Mouse (Mus musculus) stomach, postnatal 0 days (tissue): Measurements from ENCODE around the gene Rack1. TPM values are rescaled to one million over a fixed set of nuclear protein-coding genes. Genes with fewer than 3 reads are reported as not detected.

Experiments used
- ATAC-seq: fragments of 200-750 bp; cut with Nextera tagmentation; 2 replicates; pipeline ENCODE4 v1.8.0; 2017; ENCODE audit not compliant: low FRiP score, low TSS enrichment
- DNase-seq: peaks from one replicate; pipeline ENCODE4 v3.0.0-alpha.2; 2016; ENCODE audit warnings: low spot score
- H3K27ac ChIP-seq: fragments of 300-500 bp; sonication (generic); replicated peaks from 2 replicates; pipeline ENCODE4 v1.5.1; 2014; ENCODE audit warnings: mild to moderate bottlenecking, control low read depth
- H3K27me3 ChIP-seq: fragments of 300-500 bp; sonication (generic); 2 replicates; pipeline ENCODE4 v1.6.1; 2014; ENCODE audit warnings: low read length; ENCODE audit not compliant: control insufficient read depth, insufficient read depth
- H3K36me3 ChIP-seq: fragments of 300-500 bp; sonication (generic); 2 replicates; pipeline ENCODE4 v1.6.1; 2014; ENCODE audit warnings: low read length, mixed read lengths; ENCODE audit not compliant: control insufficient read depth, insufficient read depth
- H3K4me1 ChIP-seq: fragments of 300-500 bp; sonication (generic); replicated peaks from 2 replicates; pipeline ENCODE4 v1.6.1; 2014; ENCODE audit warnings: antibody characterized with exemption; ENCODE audit not compliant: control insufficient read depth, insufficient read depth
- H3K4me2 ChIP-seq: fragments of 300-500 bp; sonication (generic); replicated peaks from 2 replicates; pipeline ENCODE4 v1.6.1; 2014; ENCODE audit warnings: low read depth, mild to moderate bottlenecking, control low read depth, moderate library complexity
- H3K4me3 ChIP-seq: fragments of 300-500 bp; sonication (generic); 2 replicates; pipeline ENCODE4 v1.5.1; 2014; ENCODE audit warnings: low read depth, low read length, control low read depth
- H3K9ac ChIP-seq: fragments of 300-500 bp; sonication (generic); 2 replicates; pipeline ENCODE4 v1.6.1; 2014; ENCODE audit warnings: mild to moderate bottlenecking, low read length, control low read depth, mixed read lengths
- H3K9me3 ChIP-seq: fragments of 300-500 bp; sonication (generic); 2 replicates; pipeline ENCODE4 v1.6.1; 2016; ENCODE audit warnings: low read length; ENCODE audit not compliant: control insufficient read depth
- CTCF ChIP-seq: IDR thresholded peaks from 2 replicates; pipeline ENCODE4 v1.5.1; 2016; ENCODE audit warnings: antibody characterized with exemption, low read depth, mild to moderate bottlenecking, moderate library complexity
- EP300 ChIP-seq: optimal IDR thresholded peaks from 2 replicates; pipeline ENCODE3; 2016; ENCODE audit warnings: antibody characterized with exemption
- WGBS: fragments of 180-500 bp; shearing (Covaris S2); extraction: QIAGEN DNeasy Blood & Tissue Kit; methylation state at CpG from one replicate; pipeline ENCODE4 v1.1.7; 2014; 5-methylcytosine and 5-hydroxymethylcytosine counted together
- polyA plus RNA-seq: library from polyadenylated mRNA; unstranded; fragments of >200 nt; fragmentation: Nextera tagmentation; extraction: Ambion mirVana; gene quantifications from 2 replicates; pipeline ENCODE4 v1.2.1, GENCODE M21; 2015

The Rack1 gene
- polyA plus RNA-seq, 1 experiment from 2014 or later = 529 TPM

DNA sequence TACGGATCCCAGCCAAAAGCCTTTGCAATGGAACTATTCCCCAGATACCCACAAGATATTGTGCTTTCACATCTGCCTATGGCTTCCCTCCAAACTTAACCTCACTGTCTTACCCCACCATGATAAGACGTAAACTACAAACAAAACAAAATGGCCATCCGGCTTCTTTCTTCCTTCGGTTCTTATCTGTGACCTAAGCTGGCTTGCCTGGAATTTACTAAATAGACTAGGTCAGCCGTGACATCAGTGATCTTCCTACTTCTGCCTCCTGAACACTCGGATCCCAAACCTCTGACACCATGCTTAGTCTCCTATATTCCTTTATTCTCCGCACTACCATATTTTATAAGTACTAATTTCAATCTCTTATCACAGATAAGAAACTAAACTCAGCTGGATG is 1.8 kb upstream of the Rack1 start:
- Histone ChIP-seq H3K9ac (no peak overlapping the region), H3K4me3 (no peak overlapping the region), H3K4me2 (peak overlapping the region; percentile 86), H3K36me3 (peaks cover 7% of the 10 kb centered on the region), H3K27me3 (no peaks in the 10 kb centered on the region), H3K9me3 (no peaks in the 10 kb centered on the region), H3K27ac (no peak overlapping the region), H3K4me1 (no peaks in the 10 kb centered on the region)
- TF ChIP-seq EP300 = no peak
- no peak for TF ChIP-seq CTCF
- WGBS = 73% methylated on average over 7 of the region's 7 CpGs
- no peak for ATAC-seq
- DNase-seq = no peak

DNA sequence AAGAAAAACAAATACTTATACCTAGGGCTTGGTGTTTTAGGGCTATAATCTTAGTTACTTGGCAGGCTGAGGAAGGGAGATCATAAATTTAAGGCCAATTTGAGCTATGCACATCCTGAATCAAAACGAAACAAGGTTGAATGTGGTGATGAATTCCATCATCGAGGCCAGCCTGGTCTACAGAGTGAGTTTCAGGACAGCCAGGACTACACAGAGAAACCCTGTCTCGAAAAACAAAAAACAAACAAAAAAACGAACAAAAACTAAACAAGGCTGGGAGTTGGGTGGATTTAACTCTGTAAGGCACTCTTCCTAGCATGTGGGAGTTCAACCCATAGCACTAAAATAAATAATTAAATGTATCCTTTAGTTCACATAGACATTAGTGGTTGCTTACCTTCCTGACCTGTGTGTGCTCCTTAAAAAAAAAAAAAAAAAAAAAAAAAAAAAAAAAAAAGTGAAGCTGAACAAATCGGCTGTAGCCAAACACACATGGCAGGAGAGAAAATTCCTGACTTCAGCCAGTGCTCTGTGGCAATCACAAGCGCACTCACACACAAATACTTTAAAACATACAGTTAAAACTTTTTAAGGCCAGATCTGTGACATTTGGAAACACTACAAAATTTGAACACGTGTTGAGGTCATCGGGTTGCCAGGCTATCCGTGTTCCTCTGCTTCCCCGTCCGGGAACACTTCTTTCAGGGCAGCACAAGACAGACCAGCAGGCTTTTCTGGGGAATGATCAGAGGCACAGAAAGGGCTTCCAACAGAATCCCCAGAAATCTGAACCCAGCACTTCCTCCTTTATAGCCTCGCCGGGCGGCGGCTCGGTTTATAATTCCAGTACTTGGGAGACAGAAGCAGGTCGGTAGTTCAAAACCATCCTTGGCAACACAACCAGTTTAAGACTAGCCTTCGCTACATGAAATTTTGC is 880 bp upstream of the Rack1 start:
- Histone ChIP-seq H3K27me3 (no peaks in the 10 kb centered on the region), H3K36me3 (peaks cover 15% of the 10 kb centered on the region), H3K9ac (peak overlapping the region; percentile 92), H3K27ac (peak overlapping the region; percentile 95), H3K9me3 (no peaks in the 10 kb centered on the region), H3K4me1 (no peaks in the 10 kb centered on the region), H3K4me3 (peak overlapping the region; percentile 76), H3K4me2 (peak overlapping the region; percentile 86)
- ATAC-seq (peak; percentile 9; the same call in 1 of the 2 replicates), DNase-seq (no peak)
- WGBS = 4% methylated on average over 18 of the region's 18 CpGs
- TF ChIP-seq CTCF (no peak), EP300 (no peak)

DNA sequence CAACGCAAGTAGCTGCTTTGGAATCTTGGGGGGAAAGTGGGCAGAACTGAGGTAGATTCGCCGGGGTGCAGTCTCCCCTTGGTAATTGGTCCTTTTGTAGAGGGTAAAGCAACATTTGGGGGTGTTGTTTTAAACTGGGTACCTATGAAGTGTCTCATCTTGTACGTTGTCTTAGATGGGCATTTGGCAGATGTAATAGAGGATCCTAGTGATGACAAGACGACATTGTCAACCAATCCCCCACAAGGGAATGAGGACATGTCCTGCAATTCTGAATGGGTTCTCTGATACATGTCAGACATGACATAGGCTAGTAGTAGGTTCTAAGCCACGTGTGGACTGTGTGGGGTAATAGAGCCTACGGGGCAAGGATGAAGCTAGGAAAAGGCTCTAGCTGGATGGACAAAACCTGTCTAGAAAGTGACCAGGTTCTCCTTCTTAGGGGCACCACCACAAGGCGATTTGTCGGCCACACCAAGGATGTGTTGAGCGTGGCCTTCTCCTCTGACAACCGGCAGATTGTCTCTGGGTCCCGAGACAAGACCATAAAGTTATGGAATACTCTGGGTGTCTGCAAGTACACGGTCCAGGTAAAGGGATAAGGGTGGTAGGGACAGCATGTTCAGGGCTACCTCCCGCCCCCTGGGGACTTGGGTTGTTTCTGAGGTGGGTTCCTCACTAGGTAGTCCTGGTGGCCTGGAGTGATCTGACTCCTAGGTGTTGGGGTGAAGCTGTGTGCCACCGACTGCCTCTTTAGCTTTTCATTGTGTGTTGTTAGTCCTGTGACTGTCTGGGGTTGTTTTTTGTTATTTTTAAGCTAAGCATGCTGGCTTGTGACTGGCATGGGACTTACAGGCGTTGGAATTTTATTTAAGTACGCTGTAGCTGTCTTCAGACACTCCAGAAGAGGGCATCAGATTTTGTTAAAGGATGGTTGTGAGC is 2.0 kb downstream of the Rack1 start:
- Histone ChIP-seq H3K4me1 (no peaks in the 10 kb centered on the region), H3K36me3 (peaks cover 30% of the 10 kb centered on the region), H3K4me2 (peak overlapping the region; percentile 86), H3K4me3 (peak overlapping the region; percentile 76), H3K27ac (no peak overlapping the region), H3K9me3 (no peaks in the 10 kb centered on the region), H3K27me3 (no peaks in the 10 kb centered on the region), H3K9ac (peak overlapping the region; percentile 92)
- DNase-seq (no peak), ATAC-seq (no peak)
- 64% methylated on average over 17 of the region's 17 CpGs for WGBS
- TF ChIP-seq CTCF = no peak

DNA sequence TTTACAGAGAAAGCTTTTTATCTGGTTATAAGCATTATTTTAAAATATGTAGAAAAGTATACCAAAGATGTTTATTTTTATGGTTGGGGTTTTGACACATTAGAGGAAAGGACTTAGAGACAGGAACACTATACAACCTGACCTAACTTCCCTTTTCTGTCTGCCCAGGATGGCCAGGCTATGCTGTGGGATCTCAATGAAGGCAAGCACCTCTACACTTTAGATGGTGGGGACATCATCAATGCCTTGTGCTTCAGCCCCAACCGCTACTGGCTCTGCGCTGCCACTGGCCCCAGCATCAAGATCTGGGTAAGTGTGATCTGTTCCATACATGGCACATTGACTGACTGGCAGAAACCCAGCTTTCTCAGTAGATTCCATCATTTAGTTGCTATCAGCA is 3.9 kb downstream of the Rack1 start:
- Histone ChIP-seq H3K36me3 (peaks cover 42% of the 10 kb centered on the region), H3K27me3 (no peaks in the 10 kb centered on the region), H3K9me3 (no peaks in the 10 kb centered on the region), H3K9ac (no peak overlapping the region), H3K27ac (no peak overlapping the region), H3K4me1 (no peaks in the 10 kb centered on the region), H3K4me3 (no peak overlapping the region), H3K4me2 (no peak overlapping the region)
- DNase-seq = no peak
- ATAC-seq = no peak
- WGBS = 96% methylated on average over 2 of the region's 2 CpGs
- TF ChIP-seq EP300 (no peak), CTCF (no peak)

DNA sequence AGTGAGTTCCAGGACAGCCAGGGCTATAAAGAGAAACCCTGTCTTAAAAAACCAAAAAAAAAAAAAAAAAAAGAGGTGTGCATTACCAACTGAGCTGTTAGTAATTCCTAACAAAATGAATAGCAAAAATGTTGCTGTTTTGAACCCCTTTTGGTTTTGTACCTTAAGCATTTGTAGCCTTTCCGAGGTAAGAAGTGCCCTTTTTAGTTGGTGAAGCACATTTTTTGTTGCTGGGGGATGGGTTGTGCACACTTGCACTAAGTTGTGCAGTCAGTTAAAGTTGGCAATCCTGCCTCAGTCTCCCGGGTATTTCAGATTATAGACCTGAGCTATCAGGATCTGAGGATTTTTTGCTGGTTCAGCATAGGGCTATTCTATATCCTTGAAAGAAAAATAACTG is 4.8 kb downstream of the Rack1 start:
- TF ChIP-seq EP300 (no peak), CTCF (no peak)
- peaks cover 45% of the 10 kb centered on the region for H3K36me3 ChIP-seq
- no peak overlapping the region for H3K4me3 ChIP-seq
- H3K4me2 ChIP-seq = no peak overlapping the region
- H3K27ac ChIP-seq = no peak overlapping the region
- 86% methylated on average over 2 of the region's 2 CpGs for WGBS
- no peaks in the 10 kb centered on the region for H3K4me1 ChIP-seq
- H3K9me3 ChIP-seq = no peaks in the 10 kb centered on the region
- no peak for ATAC-seq
- DNase-seq = no peak
- no peaks in the 10 kb centered on the region for H3K27me3 ChIP-seq
- H3K9ac ChIP-seq = no peak overlapping the region
